Mouse (Mus musculus): ENCODE data around the gene Bcar3. TPM values are rescaled to one million over a fixed set of nuclear protein-coding genes. Genes with fewer than 3 reads are reported as not detected.
"Not testable (repeated sequence)": the region's sequence is repeated elsewhere in the genome, so short reads cannot be mapped to it uniquely, and the experiment has no call there.

Bcar3 gene
- polyA plus RNA-seq (2012; rRNA removed) = 37.5 and 57.8 TPM in 2 replicates

GRCm38 (mm10) chr3:122293954-122294850 lies at the start of gene Bcar3:
Bcar3 (plus strand) TSS chr3:122294136.
- no peak for DNase-seq (ENCODE audit: low read depth)

DNA sequence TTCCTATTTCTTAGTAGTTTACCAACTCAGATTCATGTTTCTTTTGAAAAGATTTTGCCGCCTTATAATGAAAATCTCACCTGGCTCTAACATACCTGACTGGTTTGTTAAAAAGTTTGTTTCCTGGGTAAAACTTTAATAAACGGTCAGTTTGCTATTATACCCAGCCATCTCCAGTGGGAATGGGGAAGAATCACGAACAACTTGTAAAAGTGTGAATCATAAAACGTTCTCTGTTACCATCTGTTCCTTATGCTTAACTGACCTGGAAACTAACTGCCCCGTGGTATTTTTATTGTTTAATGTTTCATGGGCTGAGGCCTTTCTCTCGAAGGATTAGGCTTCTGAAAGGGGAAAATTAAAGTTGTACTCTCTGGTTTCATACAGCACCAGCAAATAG lies 49.2 kb upstream of the Bcar3 start:
- no peak for DNase-seq (ENCODE audit: low read depth)

GRCm38 (mm10) chr3:122245215-122245877 lies 48.6 kb upstream of the Bcar3 start, which contains the start of gene Gclm:
Gclm (plus strand) TSS chr3:122245557.
- no peak for DNase-seq (ENCODE audit: low read depth)

DNA sequence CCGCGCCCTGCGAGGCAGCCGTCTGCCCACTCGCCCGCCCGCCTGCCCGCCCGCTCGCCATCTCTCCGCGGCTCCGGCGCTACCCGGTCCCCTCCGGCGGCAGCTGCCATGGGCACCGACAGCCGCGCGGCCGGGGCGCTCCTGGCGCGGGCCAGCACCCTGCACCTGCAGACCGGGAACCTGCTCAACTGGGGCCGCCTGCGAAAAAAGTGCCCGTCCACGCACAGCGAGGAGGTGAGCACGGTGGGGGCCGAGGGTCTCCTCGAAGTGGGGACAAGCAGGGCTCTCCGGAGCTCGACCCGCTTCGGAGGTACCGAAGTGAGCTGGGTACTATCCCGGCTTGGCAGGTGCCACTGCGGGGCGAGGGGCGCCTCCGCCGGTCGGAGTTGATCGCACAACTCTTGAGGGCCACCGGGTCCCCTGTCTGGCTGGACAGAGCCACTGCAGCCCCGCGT lies 48.0 kb upstream of the Bcar3 start:
- no peak for DNase-seq (ENCODE audit: low read depth)

DNA sequence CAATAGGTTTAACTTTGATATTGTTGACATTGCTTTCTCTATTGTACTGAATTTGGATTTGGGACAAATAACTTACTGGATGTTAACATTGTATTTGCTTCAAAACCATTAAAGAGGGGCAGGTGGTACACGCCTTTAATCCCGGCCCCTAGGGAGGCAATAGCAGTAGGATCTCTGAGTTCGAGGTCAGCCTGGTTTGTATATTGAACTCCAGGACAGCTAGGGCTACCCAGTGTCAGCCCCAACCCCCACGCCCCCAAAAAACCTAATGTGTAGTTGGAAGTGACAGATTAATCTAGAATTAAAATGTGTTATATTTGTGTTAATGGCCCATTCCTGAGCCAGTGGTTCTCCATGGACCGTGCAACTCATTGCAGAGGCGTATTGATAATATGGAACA lies 47.5 kb upstream of the Bcar3 start:
- DNase-seq (ENCODE audit: low read depth) = no peak

- no peak for DNase-seq (ENCODE audit: low read depth)
Observed at GRCm38 (mm10) chr3:122246986-122247767, 46.8 kb upstream of the Bcar3 start.

- no peak for DNase-seq (ENCODE audit: low read depth)
Observed at GRCm38 (mm10) chr3:122247768-122248100, 46.2 kb upstream of the Bcar3 start.

DNA sequence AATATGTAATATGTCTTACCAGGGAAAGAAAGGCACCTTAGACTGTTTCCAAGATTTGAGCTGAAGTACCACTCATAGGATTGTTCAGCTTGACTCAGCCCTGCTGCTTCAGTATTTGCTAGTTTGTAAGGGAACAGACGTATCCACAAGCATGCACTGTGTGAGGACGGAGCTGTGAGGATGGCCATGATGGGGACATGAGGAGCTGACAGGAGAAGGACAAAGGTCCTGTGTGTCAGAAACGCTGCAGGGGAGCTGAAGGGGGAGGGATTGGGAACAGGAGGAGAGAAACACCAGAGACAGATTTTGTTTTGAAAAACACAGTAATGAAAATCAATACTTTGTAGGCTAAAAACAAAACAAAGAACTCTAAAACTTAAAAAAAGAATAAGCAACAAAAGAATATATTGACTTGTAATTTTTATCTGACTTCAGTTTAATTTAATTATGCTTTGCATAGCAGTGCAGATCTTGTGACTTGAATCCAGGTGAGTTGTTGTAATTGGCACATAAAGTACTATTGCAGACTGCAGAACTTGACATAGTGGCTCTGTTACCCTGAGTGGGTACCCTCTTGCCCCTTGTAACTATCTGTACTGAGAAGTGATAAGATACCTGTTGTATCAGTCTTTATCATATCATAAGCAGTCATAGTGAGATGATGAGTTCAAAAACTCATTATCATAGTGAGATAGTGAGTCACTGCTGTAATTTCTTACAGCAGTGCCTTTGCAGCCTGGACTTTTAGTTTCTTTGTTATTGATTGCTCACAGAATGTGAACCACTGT lies 41.3 kb upstream of the Bcar3 start:
- no peak for DNase-seq (ENCODE audit: low read depth)

DNA sequence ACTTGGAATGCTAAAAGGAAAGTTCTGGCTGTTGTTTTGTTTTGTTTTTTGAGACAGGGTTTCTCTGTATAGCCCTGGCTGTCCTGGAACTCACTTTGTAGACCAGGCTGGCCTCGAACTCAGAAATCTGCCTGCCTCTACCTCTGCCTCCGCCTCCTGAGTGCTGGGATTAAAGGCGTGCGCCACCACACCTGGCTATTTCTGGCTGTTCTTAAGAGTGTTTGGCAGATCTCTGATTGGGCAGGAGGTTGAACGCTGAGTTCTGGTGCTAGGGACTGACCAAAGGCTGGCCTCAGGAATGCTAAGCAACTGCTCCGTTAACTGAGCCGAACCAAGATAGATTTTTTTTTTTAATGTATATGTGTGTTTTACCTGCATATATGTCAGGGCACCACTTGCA lies 39.9 kb upstream of the Bcar3 start:
- not testable (repeated sequence) for DNase-seq (ENCODE audit: low read depth)

- DNase-seq (ENCODE audit: low read depth) = no peak
Observed at GRCm38 (mm10) chr3:122269986-122270385, 23.9 kb upstream of the Bcar3 start.

- DNase-seq (ENCODE audit: low read depth) = not testable (repeated sequence)
Observed at GRCm38 (mm10) chr3:122272565-122272964, 21.4 kb upstream of the Bcar3 start.

GRCm38 (mm10) chr3:122273407-122274240 lies 20.3 kb upstream of the Bcar3 start:
- DNase-seq (ENCODE audit: low read depth) = no peak

- no peak for DNase-seq (ENCODE audit: low read depth)
Observed at GRCm38 (mm10) chr3:122274241-122275024, 19.5 kb upstream of the Bcar3 start, which contains the start of gene Dnttip2. Dnttip2 (plus strand) TSS chr3:122274388.

- no peak for DNase-seq (ENCODE audit: low read depth)
Observed at GRCm38 (mm10) chr3:122275111-122275510, 18.8 kb upstream of the Bcar3 start.

- no peak for DNase-seq (ENCODE audit: low read depth)
Observed at GRCm38 (mm10) chr3:122287195-122287594, 6.7 kb upstream of the Bcar3 start.

GRCm38 (mm10) chr3:122288613-122289195 lies 5.2 kb upstream of the Bcar3 start:
- no peak for DNase-seq (ENCODE audit: low read depth)

GRCm38 (mm10) chr3:122289344-122289743 lies 4.6 kb upstream of the Bcar3 start:
- DNase-seq (ENCODE audit: low read depth) = not testable (repeated sequence)

GRCm38 (mm10) chr3:122290696-122291095 lies 3.2 kb upstream of the Bcar3 start:
- DNase-seq (ENCODE audit: low read depth) = no peak

- DNase-seq (ENCODE audit: low read depth) = no peak
Observed at GRCm38 (mm10) chr3:122291828-122292227, 2.1 kb upstream of the Bcar3 start.

All from gonadal fat pad, adult 2 months (tissue).